Mouse (Mus musculus) granulocyte monocyte progenitor cell, adult 5-6 weeks (primary cell): ENCODE measurements around the gene Edrf1. TPM values are rescaled to one million over a fixed set of nuclear protein-coding genes. Genes with fewer than 3 reads are reported as not detected.
A peak's percentile ranks its signal among the peaks of the same experiment; 100 is the strongest.

ENCODE experiments used
- ATAC-seq: replicated peaks from 2 replicates; pipeline ENCODE4 v1.8.0; 2016; ENCODE audit warnings: mild to moderate bottlenecking, moderate TSS enrichment, inconsistent platforms; ENCODE audit not compliant: poor library complexity, severe bottlenecking
- total RNA-seq, 2 experiments: library from RNA; stranded (forward) in 1 of 2; stranded (reverse) in 1 of 2; fragments of 200-712, 200-1000 nt in 1 of 2; fragments of >200 nt in 1 of 2; fragmentation: Nextera tagmentation in 1 of 2; gene quantifications; 2 replicates each; pipeline ENCODE4 v1.2.3; 2014 to 2017

Gene Edrf1
- total RNA-seq (2014; fragmentation: Nextera tagmentation) (25.7 and 31.9 TPM in 2 replicates), total RNA-seq (2017) (16.7 and 17.1 TPM in 2 replicates)

DNA sequence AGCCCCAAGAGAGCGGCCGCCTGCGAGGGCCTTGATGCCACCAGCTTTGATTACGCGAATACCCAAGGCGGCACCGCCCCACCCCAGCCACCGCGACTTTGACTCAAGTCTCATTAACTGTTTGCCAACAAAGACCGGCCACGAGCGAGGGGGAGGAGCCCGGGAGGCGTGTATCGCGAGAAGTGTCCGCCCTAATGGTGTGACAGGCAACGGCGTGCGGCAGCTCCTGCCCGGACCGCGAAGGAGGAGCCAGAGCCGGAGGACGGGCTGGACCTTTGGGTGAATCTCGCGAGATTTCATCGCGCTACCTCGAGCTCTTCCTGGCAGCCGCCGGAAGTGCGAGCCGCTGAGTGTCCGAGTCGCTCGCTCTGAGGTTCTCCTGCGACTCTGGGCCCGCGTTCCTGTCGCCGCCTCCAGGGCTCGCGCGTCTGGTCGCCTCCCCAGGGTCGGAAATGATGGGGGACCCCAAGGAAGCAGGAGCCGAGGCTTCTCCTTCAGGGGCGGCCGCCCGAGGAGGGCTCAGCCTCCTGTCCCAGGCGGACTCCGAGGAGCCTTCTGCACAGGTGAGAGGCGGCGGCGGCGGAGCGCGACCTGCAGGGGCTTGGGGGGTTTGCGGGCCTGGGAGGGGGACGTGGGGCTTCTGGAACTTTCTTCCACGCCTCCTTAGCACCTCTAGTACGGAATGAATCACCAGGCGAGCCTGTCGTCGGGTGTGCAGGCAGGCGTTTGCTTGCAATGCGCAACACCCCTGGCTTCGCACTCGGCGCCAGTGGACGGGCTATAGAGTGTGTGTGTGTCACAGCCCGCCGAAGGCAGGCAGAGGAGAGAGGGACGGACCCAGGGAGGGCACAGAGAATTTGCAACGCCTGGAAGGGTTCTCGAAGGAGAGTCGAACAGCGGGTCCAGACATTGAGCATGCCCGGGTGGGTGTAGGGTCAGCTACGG, at the start of gene Edrf1:
TSS of gene Edrf1 (plus strand) at position 183 of the 945 bp plus-strand sequence.
- peak; percentile 89 for ATAC-seq

DNA sequence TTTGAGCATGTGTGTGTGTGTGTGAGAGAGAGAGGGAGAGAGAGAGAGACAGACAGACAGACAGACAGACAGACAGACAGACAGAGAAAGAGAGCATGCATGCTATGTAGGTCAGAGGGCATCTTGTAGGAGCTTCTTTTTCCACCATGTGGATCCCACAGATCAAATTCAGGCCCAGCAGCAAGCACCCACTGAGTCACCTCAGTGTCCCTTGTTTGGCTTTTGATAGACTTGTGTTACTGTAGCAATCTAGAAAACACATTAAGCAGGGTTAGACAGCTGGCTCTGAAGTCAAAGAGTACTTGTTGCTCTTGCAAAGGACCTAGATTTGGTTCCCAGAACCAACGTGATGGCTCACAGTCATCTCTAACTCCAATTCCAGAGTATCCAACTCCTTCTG, 45.6 kb upstream of the Edrf1 start:
- no peak for ATAC-seq

DNA sequence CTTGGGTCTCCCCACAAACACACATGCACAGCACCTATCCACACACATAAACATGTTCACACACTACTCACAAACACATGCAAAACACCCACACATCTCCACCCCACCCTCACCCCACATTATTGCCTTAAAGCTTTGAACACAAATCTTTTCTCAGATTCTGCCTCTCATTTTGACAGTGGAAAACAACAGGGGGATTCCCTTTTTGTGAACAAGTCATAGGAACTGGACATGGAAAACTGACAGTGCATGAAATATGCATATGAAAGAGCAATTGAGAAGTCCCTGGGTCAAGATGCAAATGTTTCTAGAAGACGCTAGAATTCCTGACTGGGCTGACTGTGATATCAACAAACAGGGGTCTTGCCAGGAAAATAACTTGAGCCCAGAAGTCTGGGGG, 36.8 kb upstream of the Edrf1 start:
- ATAC-seq: no peak

DNA sequence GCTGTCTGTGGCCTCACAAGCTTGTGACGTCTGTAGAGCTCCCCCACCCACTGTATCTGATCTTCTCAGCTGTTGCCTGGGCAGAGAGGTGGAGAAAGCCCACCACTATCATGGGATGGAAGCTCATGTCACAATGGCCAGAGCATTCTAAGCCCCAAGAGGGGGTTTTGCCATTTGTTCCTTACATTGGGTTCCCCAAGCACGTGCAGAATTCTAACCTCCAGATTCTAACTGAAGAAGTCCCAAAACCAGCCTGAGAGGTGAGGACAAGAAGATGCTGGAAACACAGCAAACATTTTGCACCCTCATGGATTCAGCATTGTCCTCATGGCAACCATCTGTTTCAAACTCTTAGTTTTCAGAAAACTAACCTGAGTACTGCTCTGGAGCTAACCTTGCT, 35.3 kb upstream of the Edrf1 start, which contains the start of gene Tex36:
TSS of gene Tex36 (minus strand) at position 101 of the 400 bp plus-strand sequence.
- ATAC-seq: no peak

DNA sequence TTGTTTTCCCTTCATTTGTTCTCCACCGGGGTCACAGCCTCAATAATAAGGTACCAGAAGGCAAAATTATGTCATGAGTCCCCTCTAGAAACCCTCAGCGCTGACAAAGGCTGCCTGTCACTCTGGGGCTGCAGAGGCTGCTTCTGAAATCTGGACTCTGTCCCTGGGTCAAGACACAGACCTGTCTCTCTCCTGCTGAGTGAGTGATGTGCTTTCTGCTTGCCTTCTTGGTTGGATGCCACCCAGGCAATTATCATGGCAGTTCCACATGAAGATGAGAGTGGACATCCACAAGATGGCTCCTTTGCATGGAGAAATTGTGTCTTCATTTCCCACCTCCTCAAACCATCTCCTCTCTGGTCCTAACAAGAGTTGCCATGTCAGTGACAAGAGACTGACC, 34.2 kb upstream of the Edrf1 start:
- ATAC-seq: no peak

DNA sequence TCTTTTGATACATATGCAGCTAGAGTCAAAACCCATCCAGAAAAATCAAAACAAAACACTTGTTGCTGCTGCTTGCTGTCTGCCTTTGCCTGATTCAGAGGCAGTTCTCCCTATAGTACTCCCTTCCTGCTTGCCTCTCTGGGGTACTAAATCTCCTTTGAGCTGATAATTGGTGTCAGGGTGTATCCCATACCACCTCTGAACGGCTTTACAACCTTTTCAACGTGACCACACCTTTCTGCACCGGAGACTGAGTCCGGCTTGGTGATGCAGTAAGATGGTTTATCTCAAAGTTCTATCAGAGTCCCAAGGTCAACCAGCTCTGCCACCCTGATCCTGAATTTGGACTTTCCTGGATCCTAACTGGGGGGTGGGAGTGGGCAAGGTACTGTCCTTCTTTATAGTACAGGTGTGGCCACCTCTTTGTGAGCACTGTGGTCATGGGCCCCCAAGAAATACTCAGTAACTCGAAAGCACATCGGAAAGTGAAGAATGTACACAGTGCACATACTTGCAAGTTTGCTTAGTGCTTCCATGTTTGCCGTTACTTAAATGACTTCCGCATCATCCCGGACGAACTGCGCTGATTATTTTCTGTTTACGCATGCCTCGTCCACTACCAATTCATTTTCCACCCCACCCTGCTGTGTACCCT, 32.8 kb upstream of the Edrf1 start:
- no peak for ATAC-seq

DNA sequence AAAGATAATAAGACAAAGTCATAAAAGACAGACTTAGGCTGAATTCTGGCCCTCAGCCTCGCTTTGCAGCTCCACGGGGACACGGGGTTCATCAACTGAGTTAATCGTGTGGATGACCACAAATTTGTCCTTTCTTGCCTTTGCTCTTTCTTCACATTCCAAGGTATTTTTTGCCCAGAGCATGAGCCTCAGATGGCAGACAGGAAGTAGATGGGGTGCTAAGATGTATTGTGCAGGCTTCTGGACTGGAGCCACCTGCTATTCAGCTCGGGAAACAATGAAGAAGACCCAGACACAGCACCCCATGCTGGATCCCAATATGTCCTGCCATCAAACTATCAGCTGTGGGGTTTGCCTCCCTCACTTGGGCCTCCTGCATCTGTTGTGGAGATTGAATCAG, 30.0 kb upstream of the Edrf1 start:
- no peak for ATAC-seq

DNA sequence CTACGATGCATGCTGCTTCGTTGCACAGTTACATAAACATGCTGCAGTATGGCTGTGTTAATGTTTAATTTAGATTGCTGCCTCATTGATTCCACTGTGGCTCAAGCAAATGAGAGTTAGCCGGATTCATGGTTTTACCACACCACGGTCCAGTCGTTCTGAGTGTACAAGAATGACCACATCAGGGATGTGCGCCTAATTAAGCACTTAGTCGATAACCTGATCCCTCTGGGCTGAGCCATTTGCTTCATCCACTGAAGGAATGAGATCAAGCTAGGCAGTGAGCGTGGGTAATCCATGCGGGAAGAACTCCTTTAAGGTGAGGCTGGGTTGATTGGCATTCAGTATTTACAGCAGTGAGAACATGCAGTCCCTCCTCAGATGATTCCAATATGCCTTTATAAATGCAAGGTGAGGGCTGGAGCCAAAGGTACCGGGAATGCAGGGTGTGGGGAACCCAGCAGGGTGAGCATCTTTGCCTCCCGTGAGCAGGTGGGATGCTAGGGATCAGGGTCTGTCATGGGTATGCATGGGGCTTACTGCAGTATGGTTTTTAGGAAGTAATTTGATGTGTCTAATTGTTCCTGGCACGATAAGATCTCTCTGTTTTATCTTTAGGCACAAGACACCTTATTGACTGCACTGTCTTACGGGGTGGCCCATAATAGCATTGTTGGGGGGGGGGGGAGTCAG, 29.3 kb upstream of the Edrf1 start:
- no peak for ATAC-seq

DNA sequence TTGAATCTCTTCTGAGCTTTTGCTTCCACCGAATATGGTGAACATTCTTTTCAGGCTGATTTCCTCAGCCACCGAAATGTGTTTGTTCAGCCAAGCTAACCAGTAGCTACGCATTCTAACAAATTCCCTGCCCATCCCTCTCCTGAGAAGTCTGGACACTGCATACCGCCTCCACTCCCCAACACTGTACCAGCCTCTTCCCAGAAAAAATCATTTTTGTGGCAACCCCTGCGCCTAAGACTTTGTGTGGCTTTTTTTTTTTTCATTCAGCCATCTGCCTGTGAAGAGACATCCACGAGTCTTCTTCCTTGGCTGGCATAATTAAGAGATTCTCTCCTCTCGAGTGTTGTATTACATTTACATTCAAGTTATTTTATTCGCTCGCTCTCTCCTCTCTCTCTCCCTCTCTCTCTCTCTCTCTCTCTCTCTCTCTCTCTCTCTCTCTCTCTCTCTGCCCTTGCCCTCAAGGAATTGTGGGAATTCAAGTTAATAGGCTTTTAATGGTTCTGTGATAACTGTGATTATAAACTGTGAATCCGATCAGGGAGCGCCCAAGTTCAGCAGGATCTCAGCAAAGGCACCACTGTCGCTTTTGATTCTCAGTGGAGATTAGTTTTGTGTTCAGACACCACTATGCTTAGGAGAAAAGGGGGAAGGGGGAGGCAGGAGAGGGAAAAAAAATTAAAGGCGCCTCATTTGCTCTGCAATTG, 28.6 kb upstream of the Edrf1 start:
- ATAC-seq: no peak

DNA sequence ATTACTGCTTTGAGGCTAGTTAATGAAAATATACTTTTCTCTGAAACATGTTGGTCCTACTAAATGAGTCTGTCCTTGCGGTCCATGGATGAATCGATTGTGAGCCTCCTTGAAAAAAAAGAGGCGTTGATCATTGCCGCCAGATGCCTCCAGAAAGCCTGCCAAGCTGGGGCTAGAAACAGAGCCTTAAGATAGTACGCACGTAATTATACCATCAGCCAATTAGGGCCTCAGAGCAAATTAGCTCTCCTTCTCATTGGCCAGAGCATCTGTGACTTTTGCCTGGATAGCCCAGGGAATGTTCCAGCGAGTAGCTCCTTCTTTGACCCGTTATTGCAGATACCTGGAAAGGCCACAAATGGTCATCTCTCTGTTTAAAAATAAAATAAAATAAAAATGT, 27.8 kb upstream of the Edrf1 start:
- no peak for ATAC-seq

DNA sequence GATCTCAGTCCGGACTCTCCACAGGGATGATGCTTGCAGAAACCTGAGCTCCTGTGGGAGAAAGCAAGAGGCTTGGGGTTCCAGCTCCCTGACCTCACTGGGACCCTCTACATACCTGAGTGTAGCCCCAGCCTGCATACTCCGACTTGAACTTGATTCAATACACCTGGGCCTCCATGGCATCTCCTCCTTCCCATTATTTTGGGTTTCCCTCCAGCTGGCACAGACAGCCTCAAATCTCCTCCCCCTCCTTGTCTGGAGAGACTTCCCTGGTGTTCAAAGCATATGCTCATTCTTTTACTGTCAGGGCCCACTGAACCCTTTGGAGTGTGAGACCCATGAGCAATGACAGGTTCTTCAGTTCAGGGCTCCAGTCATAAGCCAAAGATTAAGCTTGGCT, 24.4 kb upstream of the Edrf1 start:
- ATAC-seq: no peak

DNA sequence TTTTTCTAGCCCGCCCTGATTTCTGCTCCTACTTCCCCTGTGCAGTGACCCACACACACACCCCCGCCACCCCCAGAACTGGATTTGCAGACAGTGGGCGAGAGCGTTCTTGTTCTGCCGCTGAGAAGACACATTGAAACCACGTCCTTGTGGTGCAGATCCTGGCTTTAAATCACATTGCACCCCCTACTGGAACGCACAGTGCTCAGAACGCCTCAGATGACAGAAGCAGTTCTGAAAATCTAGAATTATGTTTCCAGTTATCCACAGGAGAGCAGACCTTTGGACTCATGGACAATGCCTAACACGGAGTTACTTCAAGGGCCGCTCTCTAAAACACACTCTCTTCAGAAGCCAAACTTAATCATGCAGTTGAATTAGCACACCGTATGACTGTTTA, 16.6 kb upstream of the Edrf1 start:
- no peak; the same call in 1 of the 2 replicates for ATAC-seq

DNA sequence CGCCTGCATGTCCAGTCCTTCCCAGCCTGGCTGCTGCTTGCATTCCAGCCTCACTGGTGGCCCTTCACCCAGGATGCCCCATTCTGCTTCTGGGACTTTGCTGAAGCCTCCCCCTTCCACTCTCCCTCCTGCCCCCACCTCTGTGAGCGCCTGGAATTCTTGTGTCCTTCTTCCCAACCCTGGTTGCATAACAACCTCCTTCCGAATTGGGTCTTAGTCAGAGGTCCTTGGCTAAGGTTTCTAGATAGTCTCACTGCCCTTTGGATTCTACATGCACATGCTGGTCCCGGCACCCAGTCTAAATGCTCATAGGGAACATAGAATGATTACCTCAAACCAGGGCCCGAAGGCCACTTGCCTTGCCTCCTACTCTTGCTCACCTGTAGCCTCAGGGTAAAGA, 14.1 kb upstream of the Edrf1 start:
- ATAC-seq: no peak

DNA sequence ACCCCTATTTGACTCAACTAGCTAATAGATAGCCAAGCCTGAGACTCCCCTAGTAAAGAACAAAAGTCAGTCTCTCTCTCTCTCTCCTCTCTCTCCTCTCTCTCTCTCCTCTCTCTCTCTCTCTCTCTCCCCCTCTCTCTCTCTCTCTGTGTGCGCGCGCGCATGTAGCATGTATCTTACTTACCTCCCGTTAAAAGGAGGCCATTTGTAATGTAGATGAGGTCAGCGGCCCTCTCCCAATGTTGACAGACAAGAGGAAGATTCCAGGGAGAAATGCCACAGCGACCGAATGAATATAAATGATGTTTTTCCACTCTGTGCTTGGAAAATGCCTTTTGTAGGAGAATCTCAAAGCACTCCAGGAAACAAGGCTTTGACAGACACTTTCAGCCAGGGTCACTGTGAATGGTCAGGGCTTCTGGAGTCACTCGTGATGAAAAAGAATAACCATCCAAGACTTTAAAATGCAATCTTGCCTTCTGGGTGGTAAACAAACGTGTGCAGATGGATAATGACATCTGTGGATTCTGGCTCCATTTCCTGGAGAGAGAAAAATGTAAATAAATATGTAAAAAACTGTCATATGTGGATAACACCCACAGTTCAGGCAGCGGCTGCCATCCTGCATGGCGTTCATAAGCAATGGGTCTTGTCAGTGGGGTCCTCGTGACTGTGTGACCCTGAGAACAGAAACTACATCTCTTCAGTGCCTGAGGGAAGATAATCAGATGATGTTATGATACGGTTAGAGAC, 10.0 kb upstream of the Edrf1 start:
- ATAC-seq: no peak

DNA sequence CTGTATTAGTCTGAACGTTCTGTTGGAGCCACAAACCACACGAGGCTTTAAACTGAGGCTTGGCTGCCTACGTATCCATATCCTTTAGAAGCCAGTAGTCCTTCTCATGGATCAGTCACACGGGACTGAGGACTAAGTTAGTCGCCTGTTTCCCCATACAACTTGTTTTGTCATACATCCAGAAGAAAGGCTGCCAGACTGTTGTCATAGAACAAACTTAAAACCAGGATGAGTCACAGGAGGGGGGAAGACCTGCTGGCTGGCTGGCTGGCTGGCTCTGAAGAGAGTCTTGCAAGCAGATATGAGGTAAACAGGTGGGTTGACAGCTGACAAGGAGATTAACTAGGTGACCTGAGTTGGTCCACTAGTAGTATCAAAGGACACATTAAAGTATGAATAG, 6.5 kb upstream of the Edrf1 start:
- no peak for ATAC-seq

DNA sequence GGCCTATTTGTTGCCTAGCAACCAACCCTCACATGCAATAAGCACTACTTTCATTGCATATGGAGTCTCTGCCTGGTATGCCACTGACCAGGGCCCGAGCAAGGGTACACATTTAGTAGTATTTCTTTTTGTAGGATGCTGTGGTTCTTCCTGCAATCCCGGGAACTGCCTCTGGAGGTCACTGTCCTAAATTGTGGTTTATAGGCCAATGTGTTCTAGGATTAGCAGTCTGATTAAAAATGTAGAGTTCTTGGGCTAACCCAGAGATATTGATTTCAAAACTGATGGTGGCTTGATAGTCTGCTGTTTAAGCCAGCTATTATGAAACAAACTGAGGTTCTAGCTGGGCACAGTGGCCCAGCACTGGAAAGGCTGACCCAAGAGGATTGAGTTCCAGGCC, 4.9 kb upstream of the Edrf1 start:
- ATAC-seq: 0 out of 2 replicates have a peak, but pooled peaks have one; percentile 21

DNA sequence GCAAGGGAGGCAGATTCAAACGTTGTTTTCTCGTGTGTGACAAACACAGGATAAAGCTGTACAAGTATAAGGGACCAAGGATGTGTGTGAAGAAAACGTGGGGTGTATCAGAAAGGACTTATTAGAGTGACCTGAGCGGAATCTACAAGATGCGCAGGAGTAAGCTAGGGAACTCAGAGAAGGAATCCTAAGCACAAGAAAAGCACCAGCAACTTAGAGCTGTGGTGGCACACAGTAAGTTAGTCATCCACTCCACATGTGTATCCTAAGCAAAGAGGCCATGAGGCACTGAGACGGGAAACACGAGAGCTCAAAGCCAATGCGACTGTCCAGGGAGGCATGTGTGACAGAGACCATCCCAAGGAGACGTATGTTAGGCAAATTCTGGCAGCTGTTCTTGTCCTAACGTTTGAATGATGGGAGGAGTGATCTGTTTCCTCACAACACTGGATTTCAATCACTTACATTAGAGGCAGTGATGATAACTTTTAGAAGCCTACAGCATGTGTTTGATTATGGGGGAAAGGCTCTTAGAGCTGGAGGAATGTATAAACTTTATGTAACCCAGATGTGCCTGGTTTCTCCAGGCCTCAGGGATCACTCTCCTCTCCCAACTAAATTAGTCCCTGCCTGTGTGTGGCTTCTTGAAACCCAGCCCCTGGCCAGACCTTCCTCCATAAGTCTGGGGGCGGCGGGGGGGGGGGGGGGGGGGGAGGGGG, 2.3 kb upstream of the Edrf1 start:
- no peak for ATAC-seq

DNA sequence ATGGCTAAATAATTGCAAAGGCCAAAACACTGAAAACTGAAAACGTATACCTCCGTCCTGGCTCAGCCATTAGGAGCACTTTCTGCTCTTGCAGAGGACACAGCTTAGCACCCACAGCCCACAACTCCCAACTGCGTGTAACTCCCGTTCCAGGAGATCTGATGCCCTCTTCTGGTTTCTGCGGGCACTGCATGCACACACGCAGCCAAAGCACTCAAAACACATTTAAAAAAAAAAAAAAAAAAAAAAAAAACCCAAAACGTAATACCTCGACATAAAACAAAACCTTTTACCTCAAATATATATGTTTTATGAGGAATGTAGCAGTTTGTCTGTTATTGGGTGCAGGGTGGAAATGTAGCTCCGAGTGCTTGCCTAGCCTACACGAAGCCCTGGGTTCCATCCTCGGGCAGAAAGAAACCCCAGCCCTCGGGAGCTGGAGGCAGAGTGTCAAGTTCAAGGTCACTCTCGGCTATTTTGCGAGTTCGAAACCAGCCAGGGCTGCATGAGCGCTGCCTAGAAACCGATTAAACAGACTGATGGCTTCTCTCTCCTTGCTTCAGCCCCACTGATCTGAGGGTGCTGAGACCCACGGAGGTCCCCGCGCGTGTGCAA, 498 bp upstream of the Edrf1 start:
- peak; percentile 55 for ATAC-seq

DNA sequence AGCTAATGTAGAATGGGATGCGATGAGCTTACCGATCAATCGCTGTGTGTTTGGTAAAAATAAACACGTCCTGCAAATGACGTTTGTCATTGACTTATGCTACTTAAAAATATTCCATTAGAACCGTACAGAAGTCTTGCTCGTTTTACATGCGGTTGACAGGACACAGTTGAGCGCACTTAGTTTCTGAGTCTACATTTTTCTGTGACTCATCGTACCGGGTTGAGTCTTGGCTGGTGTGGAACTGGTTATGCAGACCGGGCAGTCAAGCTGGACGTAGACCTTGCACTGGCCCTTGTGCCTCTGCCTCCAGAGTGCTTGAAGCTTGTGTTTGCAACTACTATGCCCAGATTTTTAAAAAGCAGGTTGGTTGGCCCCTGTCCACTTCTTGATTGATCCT, 963 bp downstream of the Edrf1 start:
- no peak for ATAC-seq
